Mouse (Mus musculus) layer of hippocampus, postnatal 10 days (tissue): ENCODE data around the gene Ermap. TPM values are rescaled to one million over a fixed set of nuclear protein-coding genes. Genes with fewer than 3 reads are reported as not detected.

ENCODE experiments used
- DNase-seq, 2 experiments: peaks; one replicate each; pipeline ENCODE4 v3.0.0; 2021; ENCODE audit warnings: low spot score in 2 of 2
- microRNA-seq, 2 experiments: library from miRNA; unstranded; fragments of <30 nt; microRNA quantifications; one replicate each; pipeline ENCODE4 v1.2.0; 2021
- total RNA-seq, 2 experiments: library from RNA; stranded (reverse); gene quantifications; 2 replicates each; pipeline ENCODE4 v1.2.3; 2021

Ermap gene
- total RNA-seq, 2 experiments from 2014 or later: 0.30 to 0.78 TPM

DNA sequence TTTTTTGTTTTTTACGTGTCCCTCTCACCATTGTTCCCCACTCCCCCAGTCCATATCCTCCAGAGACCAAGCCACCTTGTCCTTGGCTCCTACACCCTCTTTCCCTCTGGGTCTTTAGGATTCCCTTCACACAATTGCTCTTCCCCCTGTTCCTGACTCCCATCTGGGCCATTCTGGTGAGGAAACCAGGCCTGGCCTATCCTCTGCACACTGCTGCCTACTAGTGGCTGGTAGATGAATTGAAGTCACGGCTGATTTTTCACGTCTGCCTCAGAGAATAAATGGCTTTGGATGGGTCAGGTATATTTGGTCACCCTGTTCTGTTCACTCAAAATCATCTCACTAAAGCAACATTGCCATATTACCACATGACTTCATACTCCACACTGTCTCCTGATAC, 49.7 kb downstream of the Ermap start:
- peak in 1 of 2 experiments; percentile 48 for DNase-seq

DNA sequence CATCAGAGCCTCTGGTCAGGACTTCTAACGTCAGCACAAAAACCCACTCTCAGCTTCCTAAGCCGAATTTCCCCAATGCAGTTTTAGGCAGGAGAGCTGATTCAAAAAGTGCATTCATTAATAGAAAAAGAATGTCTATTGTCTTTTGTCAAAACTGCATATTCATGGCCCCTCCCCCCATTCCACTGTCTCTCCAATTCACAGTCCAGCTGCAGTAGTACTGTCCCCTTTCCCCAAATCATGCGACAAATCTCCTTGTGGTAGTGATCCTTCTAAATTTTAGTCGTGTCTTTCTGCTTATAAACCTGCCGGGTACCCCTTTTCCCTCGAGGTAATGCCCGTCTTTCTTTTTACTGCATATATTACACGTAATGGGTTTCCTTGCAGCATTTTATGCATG, 51.0 kb downstream of the Ermap start:
- no peak for DNase-seq

- DNase-seq: peak; percentile 50 to 61
Observed at GRCm38 (mm10) chr4:119138171-119138570, 51.6 kb downstream of the Ermap start.

DNA sequence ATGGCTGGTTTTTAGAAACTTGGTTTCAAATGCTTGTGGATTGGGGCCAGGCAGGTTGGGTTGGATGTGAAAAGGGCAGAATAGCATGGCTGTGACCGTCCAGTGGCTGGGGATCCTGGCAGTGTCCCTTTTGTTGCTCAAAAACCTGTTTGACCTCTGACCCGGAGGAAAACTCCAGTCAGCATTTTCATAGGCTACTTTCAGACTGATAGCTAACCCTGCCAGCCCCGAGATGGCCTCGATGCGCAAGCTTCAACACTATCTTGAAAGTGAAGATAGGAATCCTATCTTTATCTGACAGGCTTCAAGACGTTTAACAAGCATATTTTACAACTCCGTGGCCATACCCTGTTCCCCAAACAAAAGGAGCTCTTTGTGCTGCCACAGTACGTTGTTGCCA, 52.5 kb downstream of the Ermap start:
- no peak for DNase-seq

GRCm38 (mm10) chr4:119133860-119134259, 56.0 kb downstream of the Ermap start:
- no peak for DNase-seq

DNA sequence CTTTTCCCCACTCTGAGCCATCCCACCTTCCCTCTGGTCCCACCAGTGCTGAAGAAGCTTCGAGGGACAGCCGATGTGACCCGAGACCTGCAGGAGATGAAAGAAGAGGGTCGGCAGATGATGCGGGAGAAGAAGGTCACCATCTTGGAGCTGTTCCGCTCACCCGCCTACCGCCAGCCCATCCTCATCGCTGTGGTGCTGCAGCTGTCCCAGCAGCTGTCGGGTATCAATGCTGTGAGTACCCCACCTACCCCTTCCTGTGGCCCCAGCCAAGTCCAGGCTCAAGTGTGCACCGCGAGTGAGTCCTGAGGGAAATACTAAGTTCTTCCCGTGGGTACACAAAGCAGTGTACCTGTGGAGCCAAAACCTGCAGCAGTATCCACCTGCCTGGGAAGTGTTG, 56.5 kb downstream of the Ermap start:
- DNase-seq: no peak

DNA sequence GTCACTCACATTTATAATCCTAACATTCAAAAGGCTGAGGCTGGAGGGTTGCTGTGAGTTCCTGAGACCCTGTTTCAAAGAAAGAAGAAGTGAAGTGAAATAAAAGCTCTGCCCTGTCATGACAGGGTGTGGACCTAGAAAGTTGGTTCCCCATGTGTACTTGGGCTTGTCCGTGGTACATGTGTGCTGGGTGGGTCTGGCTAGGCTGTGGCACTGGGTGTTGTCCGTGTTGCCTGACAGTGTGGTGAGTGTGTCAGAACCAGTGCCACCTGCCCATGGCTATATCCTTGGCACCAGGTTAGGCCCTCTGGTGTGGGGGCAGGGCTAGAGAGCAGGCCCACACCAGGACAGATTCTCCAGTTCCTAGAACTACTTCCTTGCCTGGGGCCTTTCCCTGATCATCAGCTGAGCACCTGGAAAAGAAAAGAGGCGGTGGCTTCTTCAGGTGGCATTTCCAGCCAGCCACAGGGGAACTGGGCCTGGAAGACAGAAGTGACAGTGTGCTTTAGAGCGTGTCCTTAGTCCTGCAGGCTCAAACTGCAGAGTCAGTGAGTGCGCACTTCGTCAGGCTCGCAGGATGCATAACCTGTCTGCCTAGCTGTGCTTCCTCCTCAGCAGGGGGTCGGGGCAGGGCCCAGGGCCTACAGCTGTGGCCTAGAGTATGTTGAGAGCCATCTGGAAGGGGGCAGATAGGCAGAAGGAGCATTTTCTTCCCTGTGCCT, 58.5 kb downstream of the Ermap start:
- DNase-seq: no peak

GRCm38 (mm10) chr4:119129096-119129495, 60.7 kb downstream of the Ermap start:
- DNase-seq: no peak

DNA sequence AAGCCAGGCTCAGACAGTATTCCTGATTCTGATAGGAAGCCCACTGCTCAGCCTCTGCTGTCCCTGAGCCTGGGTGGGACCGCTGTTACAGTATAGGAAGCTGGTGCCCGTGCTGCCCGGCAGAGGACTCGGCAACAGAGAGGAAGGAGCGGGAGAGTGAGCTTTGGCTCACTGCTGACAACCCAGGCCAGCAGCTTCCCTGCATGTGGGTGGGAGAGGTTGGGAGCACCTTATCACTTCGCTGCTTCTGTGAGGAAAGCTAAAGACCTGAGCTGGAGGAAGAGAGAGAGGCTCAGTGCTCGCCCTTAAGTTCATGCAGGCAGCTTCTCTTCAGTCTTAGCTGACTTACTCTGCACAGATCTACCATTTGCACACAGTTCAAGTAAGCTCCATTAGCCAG, 61.3 kb downstream of the Ermap start:
- DNase-seq: no peak

GRCm38 (mm10) chr4:119127229-119127628, 62.6 kb downstream of the Ermap start:
- DNase-seq: no peak

GRCm38 (mm10) chr4:119125577-119126270, 64.1 kb downstream of the Ermap start:
- DNase-seq: no peak

Small RNA genes within 50 kb of the gene (microRNA-seq; reads per million reads assigned to microRNA genes)
- gene Mir1957a: 0 reads per million in 2 experiments

Other genes starting within 250 kb of the Ermap start
- 1 to 10 TPM in 1 of 2 experiments, under 1 TPM in 1; 0.46 to 1.1 TPM for gene Lao1, start 228.4 kb downstream of the Ermap start, total RNA-seq
- gene Slc2a1, start 81.3 kb downstream of the Ermap start, total RNA-seq: 10 to 100 TPM; 53.4 to 60.4 TPM
- 1 to 10 TPM; 6.2 to 7.7 TPM for gene Zfp691, start 15.8 kb downstream of the Ermap start, total RNA-seq
- gene Svbp, start 5.3 kb upstream of the Ermap start, total RNA-seq: 10 to 100 TPM; 33.6 to 36.7 TPM
- gene Tmem269, start 28.2 kb upstream of the Ermap start, total RNA-seq: not detected
- gene AU022252, start 42.7 kb upstream of the Ermap start, total RNA-seq: 10 to 100 TPM; 32.0 to 39.1 TPM
- gene P3h1, start 42.9 kb upstream of the Ermap start, total RNA-seq: 10 to 100 TPM in 1 of 2 experiments, 1 to 10 TPM in 1; 10.0 to 10.3 TPM
- gene Cldn19, start 65.4 kb upstream of the Ermap start, total RNA-seq: 1 to 10 TPM in 1 of 2 experiments, under 1 TPM in 1; 0.41 to 1.1 TPM
- gene Ybx1, start 104.6 kb upstream of the Ermap start, total RNA-seq: 100 to 1,000 TPM; 798 to 928 TPM
- gene Ppih, start 130.5 kb upstream of the Ermap start, total RNA-seq: 10 to 100 TPM; 23.0 to 26.7 TPM
- gene Ccdc30, start 225.5 kb upstream of the Ermap start, total RNA-seq: 10 to 100 TPM; 21.5 to 24.1 TPM
- 1 to 10 TPM; 6.1 to 6.2 TPM for gene Ppcs, start 232.4 kb upstream of the Ermap start, total RNA-seq
- not detected for gene Zmynd12, start 232.8 kb upstream of the Ermap start, total RNA-seq